Mouse (Mus musculus) neutrophil, adult 65 days (primary cell): ENCODE measurements around the gene Fuz. TPM values are rescaled to one million over a fixed set of nuclear protein-coding genes. Genes with fewer than 3 reads are reported as not detected.

Source experiments
- total RNA-seq: library from RNA; stranded (reverse); gene quantifications from 2 replicates; pipeline ENCODE4 v1.2.4, GENCODE M21; 2023

The Fuz gene
- 3.1 and 3.2 TPM in 2 replicates for total RNA-seq

DNA sequence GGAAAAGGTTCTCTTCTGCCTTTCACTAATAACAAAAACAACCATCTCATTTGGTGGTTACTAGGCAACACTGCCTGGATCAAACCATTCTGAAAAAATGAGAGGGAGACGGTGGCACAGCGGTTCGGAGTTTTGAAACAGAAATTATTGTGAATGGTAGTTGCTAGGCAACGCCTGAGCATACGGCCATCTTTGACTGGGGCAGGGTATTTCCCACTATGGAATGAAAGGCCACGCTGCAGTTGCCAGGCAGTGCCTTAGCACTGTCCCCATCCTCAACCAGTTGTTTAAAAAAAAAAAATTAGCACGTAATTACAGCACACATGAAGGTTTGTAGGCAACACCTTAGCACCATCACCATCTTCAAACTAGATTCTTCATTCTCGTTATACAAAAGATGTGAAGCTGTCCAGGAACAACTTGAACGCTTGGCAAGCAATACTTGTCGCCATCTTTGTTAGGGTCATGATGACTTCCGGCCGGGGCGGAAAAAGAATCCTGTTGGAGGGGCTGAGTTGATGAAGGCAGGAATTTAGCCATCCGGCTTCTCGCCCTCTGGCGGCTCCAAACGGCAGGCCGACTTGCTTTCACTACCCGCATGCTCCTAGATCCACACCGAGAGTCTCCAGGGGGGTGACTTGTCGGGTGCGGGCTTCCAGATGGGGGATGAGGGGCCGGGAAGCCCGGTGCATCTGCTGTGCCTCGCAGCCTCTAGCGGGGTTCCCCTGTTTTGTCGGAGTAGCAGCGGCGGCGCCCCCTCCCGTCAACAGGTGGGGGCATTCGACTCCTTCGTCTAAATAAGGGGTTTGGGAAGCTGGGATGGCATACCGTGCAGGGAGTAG is at the start of gene Fuz:
Gene Fuz (plus strand): TSS at position 487 of the 842 bp plus-strand sequence.

DNA sequence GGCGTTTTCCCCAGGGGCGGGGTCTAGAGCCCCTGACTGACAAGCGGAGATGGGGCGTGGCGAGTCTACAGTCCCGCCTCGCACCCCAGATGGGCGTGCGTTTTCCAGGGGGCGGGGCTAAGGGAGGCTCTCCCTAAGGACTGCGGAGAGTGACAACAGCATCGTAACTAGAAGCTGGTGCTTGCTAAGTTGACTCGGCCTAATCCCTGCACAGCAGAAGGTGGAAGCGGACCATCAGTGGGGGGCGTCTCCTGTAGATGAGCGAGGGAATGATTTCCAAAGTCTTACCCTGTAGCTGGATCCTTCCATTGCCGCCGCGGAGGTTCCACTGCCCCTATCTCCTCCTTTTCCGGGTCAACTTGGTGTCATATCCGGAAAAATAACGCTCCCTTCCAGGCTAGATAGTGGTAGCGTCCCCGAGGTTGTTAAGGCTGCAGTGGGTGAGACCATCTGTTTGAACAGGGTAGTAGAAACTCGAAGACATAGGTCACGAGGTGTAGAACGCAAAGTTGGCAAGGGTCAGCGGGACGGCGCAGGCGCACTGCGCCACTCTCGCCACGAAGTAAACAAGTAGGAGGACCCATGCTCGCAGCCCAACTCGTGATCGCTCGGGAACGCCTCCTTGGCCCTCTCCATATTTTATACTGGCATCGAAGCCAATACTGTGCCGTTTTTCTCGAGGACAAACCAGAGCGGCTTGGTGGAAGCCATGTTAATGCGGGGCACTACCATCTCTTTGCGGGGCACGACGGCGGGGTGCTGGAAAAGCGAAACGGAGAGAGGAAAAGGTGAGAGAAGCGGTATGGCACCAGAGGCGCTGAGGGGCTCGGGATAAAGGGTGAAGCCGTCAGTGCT is 47.1 kb upstream of the Fuz start, which contains the start of the genes Akt1s1 and Tbc1d17:
Gene Akt1s1 (plus strand): TSS at position 431 of the 855 bp plus-strand sequence.
Gene Tbc1d17 (minus strand): TSS at position 519 of the 855 bp plus-strand sequence.

DNA sequence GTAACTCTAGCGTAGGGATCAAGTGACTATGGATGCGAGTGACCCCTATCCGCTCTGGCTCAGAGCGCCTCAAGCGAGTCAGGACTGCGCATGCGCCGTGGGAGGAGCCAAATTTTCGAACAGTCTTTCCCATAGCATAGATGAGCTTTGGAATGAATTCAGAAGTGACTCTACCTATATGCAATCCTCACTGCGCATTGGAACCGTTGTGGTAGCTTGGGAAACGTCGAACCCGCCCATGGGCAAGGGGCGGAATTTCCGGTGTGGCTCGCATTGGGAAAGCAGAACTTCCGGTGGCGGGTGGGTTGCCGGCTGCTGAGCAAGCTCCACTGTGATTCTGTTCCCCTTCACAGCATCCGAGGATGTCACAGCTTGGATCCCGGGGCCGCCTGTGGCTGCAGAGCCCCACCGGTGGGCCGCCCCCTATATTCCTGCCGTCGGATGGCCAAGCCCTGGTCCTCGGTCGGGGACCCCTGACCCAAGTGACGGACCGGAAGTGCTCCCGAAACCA is 38.8 kb upstream of the Fuz start, which contains the start of gene Pnkp:
Gene Pnkp (plus strand): TSS at position 98 of the 511 bp plus-strand sequence.

DNA sequence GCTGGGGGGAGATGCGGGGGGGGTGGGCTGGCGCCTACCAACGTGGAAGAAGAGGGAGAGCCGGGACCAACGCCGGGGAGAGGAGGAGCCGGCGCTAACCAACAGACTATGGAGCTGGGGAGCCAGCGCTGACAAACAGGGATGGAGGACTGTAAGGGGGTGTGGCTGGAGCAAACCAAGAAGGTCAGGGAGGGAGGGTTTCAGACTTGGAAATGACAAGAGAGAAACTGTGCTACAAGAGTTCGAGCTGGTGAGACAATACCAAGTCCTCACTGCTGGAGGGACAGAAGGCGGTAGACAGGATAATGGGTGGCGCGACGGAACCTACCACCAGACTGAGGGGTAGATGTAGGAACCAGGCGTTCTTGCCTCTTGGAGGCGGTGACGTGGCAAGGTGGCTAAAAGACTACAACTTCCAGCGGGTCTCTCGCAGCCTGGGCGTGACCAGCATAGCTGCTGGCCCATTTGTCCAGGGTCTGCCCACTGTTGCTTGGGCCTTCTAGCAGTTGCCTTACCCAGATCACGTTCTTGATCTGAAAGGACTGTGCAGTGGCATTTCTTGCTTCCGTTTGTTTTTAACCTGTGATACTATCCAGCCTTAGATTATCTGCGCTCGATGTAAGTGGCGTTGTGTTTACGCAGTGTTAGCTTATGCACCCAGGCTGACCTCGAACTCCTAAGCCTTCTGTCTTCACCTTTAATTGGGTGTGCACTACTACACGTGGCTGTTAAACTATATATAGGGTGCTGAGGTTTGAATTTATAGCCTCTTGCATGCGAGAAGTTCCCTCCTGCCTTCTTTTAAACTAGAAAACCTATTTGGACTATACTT is 26.0 kb upstream of the Fuz start, which contains the start of gene Ptov1:
Gene Ptov1 (minus strand): TSS at position 92 of the 832 bp plus-strand sequence.

DNA sequence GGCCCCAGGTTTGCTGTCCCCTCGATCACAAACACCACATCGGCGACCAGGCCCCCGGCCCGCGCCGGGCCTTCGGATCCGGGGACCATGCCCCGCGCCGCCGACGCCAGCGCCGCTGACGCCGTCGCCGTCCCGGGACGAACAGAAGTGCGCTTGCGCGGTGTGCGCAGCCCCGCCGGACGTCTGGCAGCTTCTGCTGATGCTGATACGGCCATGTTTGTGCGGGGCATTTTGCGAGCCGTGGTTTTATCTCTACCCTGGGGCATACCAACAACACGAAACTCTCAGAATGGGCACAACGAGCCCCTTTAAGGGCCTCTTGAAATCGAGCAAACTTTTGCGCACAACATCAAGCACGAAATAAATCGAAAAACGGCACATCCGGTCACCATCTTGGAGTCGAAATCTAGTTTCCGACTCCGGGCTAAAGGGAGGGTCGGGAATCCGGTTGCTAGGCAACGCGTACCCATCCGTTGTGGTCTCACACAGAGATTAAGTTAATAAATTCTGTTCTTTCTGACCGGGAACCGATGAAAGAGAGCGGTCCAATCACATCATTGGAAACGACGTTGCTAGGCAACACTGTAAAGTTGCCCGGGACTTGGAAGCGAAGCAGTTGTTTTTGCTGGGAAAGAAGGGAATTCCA is 3.5 kb upstream of the Fuz start, which contains the start of gene Med25:
Gene Med25 (minus strand): TSS at position 437 of the 646 bp plus-strand sequence.

DNA sequence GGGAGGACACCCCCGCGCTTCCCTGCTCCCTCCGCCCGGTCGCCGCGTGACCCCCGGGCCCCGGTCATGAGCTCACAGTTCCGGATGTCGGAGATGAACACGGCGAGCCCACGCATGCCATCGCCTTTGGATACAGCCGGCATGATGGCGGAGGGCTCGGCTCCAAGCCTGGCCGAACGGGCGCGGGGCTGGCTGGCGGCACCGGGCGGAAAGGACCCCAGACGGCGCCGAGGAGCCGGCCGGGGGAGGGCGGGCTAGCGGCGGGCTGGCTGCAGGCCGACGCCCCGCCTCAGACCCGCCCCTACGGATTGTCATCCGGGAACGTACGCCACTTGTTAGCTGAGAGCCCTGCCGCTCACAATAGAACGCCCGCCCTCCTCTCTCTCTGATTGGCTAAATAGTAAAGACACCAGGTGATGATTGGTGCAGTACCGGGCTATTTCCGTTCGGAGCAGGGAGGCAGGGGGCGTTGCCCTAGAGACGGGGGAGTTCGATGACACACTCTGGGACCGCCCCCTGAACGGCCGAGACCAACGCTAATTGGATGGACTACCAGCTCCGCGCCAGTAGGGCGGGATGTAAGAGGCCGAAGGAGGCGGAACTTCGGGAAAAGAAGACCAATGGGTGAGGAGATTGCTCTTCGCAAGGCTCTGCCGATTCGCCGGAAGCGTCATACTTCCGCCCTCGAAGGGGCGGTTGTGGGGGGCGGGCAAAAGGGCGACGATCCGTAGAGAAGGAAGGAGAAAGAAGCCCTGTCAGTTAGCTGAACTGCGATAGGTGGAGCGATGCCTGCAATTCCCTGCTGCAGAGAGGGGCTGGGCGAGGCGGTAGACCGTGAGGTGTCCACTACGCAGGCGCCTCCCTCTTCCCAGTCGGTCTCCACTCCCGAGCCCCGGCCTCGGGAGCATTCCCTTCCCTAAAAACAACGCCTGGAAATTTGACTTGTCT is 33.6 kb downstream of the Fuz start, which contains the start of gene Ap2a1:
Gene Ap2a1 (minus strand): TSS at position 293 of the 948 bp plus-strand sequence.

DNA sequence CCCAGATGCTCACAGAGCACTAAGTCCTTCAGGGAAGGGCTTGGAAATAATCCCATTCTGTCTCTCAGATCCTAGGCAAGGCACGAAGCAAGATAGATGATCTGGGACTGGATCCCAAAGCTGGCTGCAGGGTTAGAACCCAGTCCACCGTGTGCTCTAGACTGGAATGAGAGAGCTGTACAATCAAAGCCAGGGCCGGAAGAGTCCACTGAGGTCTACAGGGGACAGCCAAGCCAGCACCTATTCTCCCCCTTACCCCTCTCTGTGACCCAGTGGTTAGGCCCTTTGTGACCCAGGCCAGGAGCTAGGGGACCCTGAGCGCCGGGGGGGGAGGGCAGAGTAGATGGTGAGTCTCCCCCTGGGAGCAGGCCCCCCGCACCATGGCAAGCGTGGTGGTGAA is 47.0 kb downstream of the Fuz start, which contains the start of gene Tsks:
Gene Tsks (plus strand): TSS at position 301 of the 400 bp plus-strand sequence.

Other genes with a start within 250 kb of the Fuz start
- not detected in 2 replicates for gene Myh14, start 225.2 kb upstream of the Fuz start, total RNA-seq
- not detected in 2 replicates for gene Izumo2, start 187.3 kb upstream of the Fuz start, total RNA-seq
- 43.2 and 46.2 TPM in 2 replicates for gene Vrk3, start 147.7 kb upstream of the Fuz start, total RNA-seq
- gene Zfp473, start 145.0 kb upstream of the Fuz start, total RNA-seq: 0.13 and 0.98 TPM in 2 replicates
- gene Nup62, start 80.0 kb upstream of the Fuz start, total RNA-seq: 43.7 and 56.6 TPM in 2 replicates
- 0.54 and 0.63 TPM in 2 replicates for gene Il4i1, start 79.7 kb upstream of the Fuz start, total RNA-seq
- gene Atf5, start 79.4 kb upstream of the Fuz start, total RNA-seq: 5.5 and 6.4 TPM in 2 replicates
- 13.8 and 19.9 TPM in 2 replicates for gene Akt1s1, start 47.1 kb upstream of the Fuz start, total RNA-seq
- gene Tbc1d17, start 47.0 kb upstream of the Fuz start, total RNA-seq: 69.2 and 85.6 TPM in 2 replicates
- gene Pnkp, start 38.9 kb upstream of the Fuz start, total RNA-seq: 520 and 612 TPM in 2 replicates
- gene Ptov1, start 26.3 kb upstream of the Fuz start, total RNA-seq: 29.4 and 29.6 TPM in 2 replicates
- gene Med25, start 3.4 kb upstream of the Fuz start, total RNA-seq: 31.2 and 33.7 TPM in 2 replicates
- 64.6 and 68.6 TPM in 2 replicates for gene Ap2a1, start 33.4 kb downstream of the Fuz start, total RNA-seq
- not detected in 2 replicates for gene Tsks, start 47.1 kb downstream of the Fuz start, total RNA-seq
- gene Cpt1c, start 78.8 kb downstream of the Fuz start, total RNA-seq: 0.23 and 1.3 TPM in 2 replicates
- gene Prmt1, start 90.5 kb downstream of the Fuz start, total RNA-seq: 48.5 and 57.0 TPM in 2 replicates
- 44.5 and 55.1 TPM in 2 replicates for gene Irf3, start 101.6 kb downstream of the Fuz start, total RNA-seq
- 7.3 and 7.9 TPM in 2 replicates for gene Bcl2l12, start 102.6 kb downstream of the Fuz start, total RNA-seq
- 59.4 and 75.8 TPM in 2 replicates for gene Scaf1, start 120.3 kb downstream of the Fuz start, total RNA-seq
- 7.6 and 7.8 TPM in 2 replicates for gene Rras, start 121.9 kb downstream of the Fuz start, total RNA-seq
- 15.9 and 19.2 TPM in 2 replicates for gene Prr12, start 156.8 kb downstream of the Fuz start, total RNA-seq
- gene Nosip, start 166.3 kb downstream of the Fuz start, total RNA-seq: 32.5 and 35.9 TPM in 2 replicates
- gene Prrg2, start 166.6 kb downstream of the Fuz start, total RNA-seq: 15.3 and 20.8 TPM in 2 replicates
- gene Rcn3, start 196.1 kb downstream of the Fuz start, total RNA-seq: 2.6 and 3.0 TPM in 2 replicates
- gene Fcgrt, start 207.8 kb downstream of the Fuz start, total RNA-seq: 11.5 and 11.6 TPM in 2 replicates
- 561 and 713 TPM in 2 replicates for gene Rps11, start 228.4 kb downstream of the Fuz start, total RNA-seq
- 790 and 900 TPM in 2 replicates for gene Rpl13a, start 232.7 kb downstream of the Fuz start, total RNA-seq
- gene Gm45713, start 240.2 kb downstream of the Fuz start, total RNA-seq: not detected in 2 replicates
- gene Flt3l, start 240.4 kb downstream of the Fuz start, total RNA-seq: 22.0 and 23.2 TPM in 2 replicates